Mouse (Mus musculus) hindbrain, postnatal 0 days (tissue): ENCODE data around the gene Cmtm7. TPM values are rescaled to one million over a fixed set of nuclear protein-coding genes. Genes with fewer than 3 reads are reported as not detected.

ENCODE experiments used
- ATAC-seq: fragments of 200-750 bp; cut with Nextera tagmentation; 2 replicates; pipeline ENCODE4 v1.8.0; 2017; ENCODE audit warnings: mild to moderate bottlenecking, moderate TSS enrichment, moderate library complexity
- DNase-seq: peaks from one replicate; pipeline ENCODE4 v3.0.0-alpha.2; 2015; ENCODE audit warnings: low spot score
- H3K27ac ChIP-seq: fragments of 300-500 bp; sonication (generic); 2 replicates; pipeline ENCODE4 v1.5.1; 2014; ENCODE audit warnings: mild to moderate bottlenecking
- H3K27me3 ChIP-seq: fragments of 300-500 bp; sonication (generic); 2 replicates; pipeline ENCODE4 v1.6.1; 2014; ENCODE audit warnings: low read length, mixed read lengths; ENCODE audit not compliant: insufficient read depth
- H3K36me3 ChIP-seq: fragments of 300-500 bp; sonication (generic); 2 replicates; pipeline ENCODE4 v1.6.1; 2014; ENCODE audit warnings: low read length, mixed read lengths; ENCODE audit not compliant: insufficient read depth
- H3K4me1 ChIP-seq: fragments of 300-500 bp; sonication (generic); 2 replicates; pipeline ENCODE4 v1.6.1; 2014; ENCODE audit warnings: antibody characterized with exemption, low read length, mixed read lengths; ENCODE audit not compliant: insufficient read depth
- H3K4me2 ChIP-seq: fragments of 300-500 bp; sonication (generic); 2 replicates; pipeline ENCODE4 v1.6.1; 2014; ENCODE audit warnings: low read depth, mild to moderate bottlenecking, low read length, moderate library complexity, mixed read lengths
- H3K4me3 ChIP-seq: fragments of 300-500 bp; sonication (generic); 2 replicates; pipeline ENCODE4 v1.5.1; 2014; ENCODE audit warnings: low read length
- H3K9ac ChIP-seq: fragments of 300-500 bp; sonication (generic); replicated peaks from 2 replicates; pipeline ENCODE4 v1.6.1; 2014; ENCODE audit warnings: mild to moderate bottlenecking, low read length, moderate library complexity, mixed read lengths
- H3K9me3 ChIP-seq: fragments of 300-500 bp; sonication (generic); 2 replicates; pipeline ENCODE4 v1.6.1; 2016; ENCODE audit warnings: low read length, mixed read lengths
- CTCF ChIP-seq: IDR thresholded peaks from 2 replicates; pipeline ENCODE4 v1.5.1; 2016; ENCODE audit warnings: antibody characterized with exemption, control low read depth, low read depth
- WGBS: fragments of 180-500 bp; shearing (Covaris S2); extraction: QIAGEN DNeasy Blood & Tissue Kit; methylation state at CpG from one replicate; pipeline ENCODE4 v1.1.7; 2014; 5-methylcytosine and 5-hydroxymethylcytosine counted together
- polyA plus RNA-seq: library from polyadenylated mRNA; unstranded; fragments of >200 nt; fragmentation: Nextera tagmentation; extraction: Ambion mirVana; gene quantifications from 2 replicates; pipeline ENCODE4 v1.2.1, GENCODE M21; 2015
- total RNA-seq: library from RNA; depleted of rRNA; stranded (reverse); fragments of >200 nt; gene quantifications from 2 replicates; pipeline ENCODE4 v1.2.3, GENCODE M21; 2014

Gene Cmtm7
- total and polyA plus RNA-seq, 2 experiments from 2014 or later: 11.8 to 21.1 TPM

DNA sequence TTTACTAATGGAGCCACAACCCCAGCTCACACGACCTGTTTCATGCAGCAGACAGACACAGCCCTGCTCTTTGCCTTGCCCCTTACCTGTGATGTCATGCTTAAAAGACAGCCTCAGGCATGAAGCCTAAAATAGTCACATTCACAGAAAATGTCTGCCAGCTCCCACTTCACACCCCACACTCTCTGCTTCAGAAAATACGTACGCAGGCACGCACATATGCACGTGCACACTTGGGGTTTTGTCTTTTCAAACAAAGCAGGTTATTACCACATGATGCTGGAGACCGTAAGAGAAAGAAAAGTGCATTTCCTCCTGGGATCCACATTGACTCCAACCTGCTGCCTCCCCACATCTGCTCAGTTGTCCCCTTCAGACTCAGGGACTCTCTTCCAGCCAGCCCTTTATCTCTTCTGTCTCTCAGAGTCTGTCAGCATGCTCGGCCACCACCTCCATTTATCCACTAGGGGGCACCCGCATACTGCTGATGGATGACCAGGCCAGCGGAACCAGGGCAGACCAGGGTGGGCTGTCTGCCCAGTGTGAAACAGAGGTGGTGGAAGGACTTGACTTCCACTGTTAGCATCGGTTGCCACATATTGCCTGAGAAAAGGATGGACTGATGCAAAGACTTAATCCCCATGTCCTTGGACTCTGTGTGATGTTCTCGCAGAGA lies 15.8 kb upstream of the Cmtm7 start:
- Histone ChIP-seq H3K36me3 (no peaks in the 10 kb centered on the region), H3K4me3 (no peak overlapping the region), H3K27ac (no peak overlapping the region), H3K27me3 (no peaks in the 10 kb centered on the region), H3K4me2 (no peak overlapping the region), H3K4me1 (no peaks in the 10 kb centered on the region), H3K9ac (no peak overlapping the region), H3K9me3 (no peaks in the 10 kb centered on the region)
- DNase-seq (peak; percentile 94), ATAC-seq (peak; percentile 88)
- 52% methylated on average over 11 of the region's 11 CpGs for WGBS
- peak; percentile 99 for TF ChIP-seq CTCF

DNA sequence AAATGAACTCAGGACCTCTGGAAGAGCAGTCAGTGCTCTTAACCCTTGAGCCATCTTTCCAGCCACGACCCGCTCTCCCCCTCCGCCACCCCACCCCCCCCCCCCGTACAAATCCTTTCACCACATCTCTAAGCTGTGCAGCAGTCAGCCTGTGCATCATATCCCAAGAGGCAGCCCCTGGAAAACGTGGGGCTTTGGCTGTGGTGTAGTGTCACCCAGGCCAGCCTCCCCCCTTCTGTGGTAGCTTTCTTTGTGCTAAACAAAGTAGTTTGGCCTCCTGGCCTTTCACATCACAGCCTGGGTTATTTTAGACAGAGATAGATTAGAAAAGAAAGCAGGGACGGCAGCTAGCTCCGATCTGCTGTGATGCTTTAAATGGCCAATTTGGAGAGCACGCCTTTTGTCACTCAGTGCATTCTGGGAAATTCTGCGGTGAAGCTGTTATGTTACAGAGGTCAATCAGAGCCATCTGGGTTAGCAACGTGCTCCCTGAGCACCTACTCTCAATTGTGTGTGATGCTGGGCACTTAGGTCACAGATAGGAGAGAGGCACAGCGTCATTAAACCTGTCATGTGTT lies 14.9 kb upstream of the Cmtm7 start:
- no peak for TF ChIP-seq CTCF
- H3K36me3 ChIP-seq: no peaks in the 10 kb centered on the region
- H3K27me3 ChIP-seq: no peaks in the 10 kb centered on the region
- DNase-seq: no peak
- H3K9me3 ChIP-seq: no peaks in the 10 kb centered on the region
- H3K27ac ChIP-seq: no peak overlapping the region
- no peak overlapping the region for H3K9ac ChIP-seq
- 33% methylated on average over 11 of the region's 11 CpGs for WGBS
- ATAC-seq: no peak
- H3K4me2 ChIP-seq: no peak overlapping the region
- no peak overlapping the region for H3K4me3 ChIP-seq
- no peaks in the 10 kb centered on the region for H3K4me1 ChIP-seq

DNA sequence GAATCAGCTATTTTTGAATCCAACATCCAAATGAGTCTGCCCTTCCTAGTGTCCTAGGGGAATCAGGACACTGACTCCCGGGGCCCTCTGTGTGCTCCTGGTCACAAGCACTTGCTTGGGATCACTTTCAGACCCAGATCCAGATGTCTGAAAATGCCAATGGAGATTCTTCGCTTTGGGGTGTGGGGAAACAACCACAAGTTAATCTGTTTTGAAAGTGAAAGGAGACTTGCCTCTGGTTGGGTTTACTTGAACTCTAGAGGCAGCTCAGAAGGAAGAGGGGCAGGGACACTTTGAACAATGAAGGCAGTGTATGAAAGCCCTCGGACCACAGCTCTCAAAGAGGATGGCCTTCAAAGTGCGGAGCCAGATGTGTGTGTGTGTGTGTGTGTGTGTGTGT lies 12.8 kb upstream of the Cmtm7 start:
- DNase-seq: no peak
- ATAC-seq: no peak
- no peak for TF ChIP-seq CTCF

DNA sequence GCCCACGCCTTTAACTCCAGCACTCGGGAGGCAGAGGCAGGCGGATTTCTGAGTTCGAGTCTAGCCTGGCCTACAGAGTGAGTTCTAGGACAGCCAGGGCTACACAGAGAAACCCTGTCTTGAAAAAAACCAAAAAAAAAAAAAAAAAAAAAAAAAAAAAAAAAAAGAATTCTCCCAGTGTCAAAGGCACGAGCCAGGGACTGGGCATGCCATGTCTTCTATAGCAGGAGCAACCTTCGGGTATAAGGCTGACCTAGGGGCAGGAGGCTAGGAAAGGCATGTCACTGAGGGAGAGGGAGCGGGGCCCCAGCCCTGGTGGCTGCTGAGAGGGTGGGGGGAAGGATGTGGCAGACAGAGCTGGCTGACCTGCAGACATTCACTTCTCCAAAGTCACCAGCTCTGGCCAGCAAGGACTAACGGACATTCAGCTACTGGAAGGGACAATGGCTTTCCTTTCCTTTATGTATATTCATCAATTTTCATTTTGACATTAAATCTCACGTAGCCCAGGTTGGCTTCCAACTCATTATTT lies 12.2 kb upstream of the Cmtm7 start:
- DNase-seq: no peak
- TF ChIP-seq CTCF: no peak
- no peak for ATAC-seq
- no peak overlapping the region for H3K4me3 ChIP-seq
- WGBS: 86% methylated on average over 9 of the region's 9 CpGs
- no peaks in the 10 kb centered on the region for H3K4me1 ChIP-seq
- H3K27me3 ChIP-seq: no peaks in the 10 kb centered on the region
- H3K4me2 ChIP-seq: no peak overlapping the region
- no peaks in the 10 kb centered on the region for H3K36me3 ChIP-seq
- no peaks in the 10 kb centered on the region for H3K9me3 ChIP-seq
- H3K9ac ChIP-seq: no peak overlapping the region
- H3K27ac ChIP-seq: no peak overlapping the region

More for the DNA sequence above, 12.8 kb upstream of the Cmtm7 start:
- Histone ChIP-seq H3K9me3 (no peaks in the 10 kb centered on the region), H3K4me3 (no peak overlapping the region), H3K9ac (no peak overlapping the region), H3K36me3 (no peaks in the 10 kb centered on the region), H3K27me3 (no peaks in the 10 kb centered on the region), H3K27ac (no peak overlapping the region), H3K4me1 (no peaks in the 10 kb centered on the region), H3K4me2 (no peak overlapping the region)
- WGBS: 79% methylated on average over 4 of the region's 4 CpGs

DNA sequence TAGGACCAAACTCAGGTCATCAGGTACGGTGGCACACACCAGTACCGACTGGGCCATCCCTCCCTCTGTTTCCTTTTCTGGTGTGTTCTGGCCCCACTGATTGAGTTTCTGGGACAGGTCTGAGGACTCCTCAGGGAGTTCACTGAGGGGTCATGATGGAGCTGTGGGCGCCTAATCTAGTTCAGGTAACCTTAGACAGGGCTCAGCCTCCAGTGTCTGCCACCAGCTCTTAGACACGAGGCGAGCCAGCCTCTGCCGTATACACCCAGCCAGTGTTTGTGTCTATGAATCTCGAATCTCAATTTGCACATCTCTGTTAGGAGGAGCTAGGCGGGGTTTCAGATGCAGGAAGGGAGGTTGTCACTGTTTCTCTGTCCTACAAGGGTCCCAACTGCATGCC lies 8.3 kb upstream of the Cmtm7 start:
- Histone ChIP-seq H3K4me1 (no peaks in the 10 kb centered on the region), H3K27ac (no peak overlapping the region), H3K27me3 (no peaks in the 10 kb centered on the region), H3K9me3 (no peaks in the 10 kb centered on the region), H3K36me3 (no peaks in the 10 kb centered on the region), H3K4me2 (no peak overlapping the region), H3K4me3 (no peak overlapping the region), H3K9ac (no peak overlapping the region)
- no peak for TF ChIP-seq CTCF
- DNase-seq: no peak
- 84% methylated on average over 8 of the region's 8 CpGs for WGBS
- ATAC-seq: no peak

DNA sequence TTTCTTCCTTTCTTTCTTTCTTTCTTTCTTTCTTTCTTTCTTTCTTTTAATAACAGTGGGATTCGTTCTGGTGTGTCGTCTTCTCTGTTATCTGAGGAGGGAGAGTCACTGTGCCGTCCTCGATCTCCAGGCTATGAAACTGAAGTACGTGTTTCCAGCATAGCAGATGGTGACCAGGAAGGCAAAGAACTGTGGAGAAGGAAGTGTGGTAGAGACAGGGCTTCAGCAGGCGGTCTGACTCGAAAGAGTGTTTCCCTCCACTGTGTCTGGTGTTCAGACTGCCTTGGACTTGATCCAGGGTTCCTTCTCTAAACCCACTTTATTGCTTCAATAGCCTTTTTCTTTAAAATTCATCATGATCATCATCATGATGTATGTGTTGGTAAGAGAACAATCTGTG lies 7.9 kb upstream of the Cmtm7 start:
- Histone ChIP-seq H3K9ac (no peak overlapping the region), H3K9me3 (no peaks in the 10 kb centered on the region), H3K36me3 (no peaks in the 10 kb centered on the region), H3K4me3 (no peak overlapping the region), H3K27ac (no peak overlapping the region), H3K4me1 (no peaks in the 10 kb centered on the region), H3K27me3 (no peaks in the 10 kb centered on the region), H3K4me2 (no peak overlapping the region)
- TF ChIP-seq CTCF: no peak
- 68% methylated on average over 7 of the region's 7 CpGs for WGBS
- ATAC-seq: no peak
- no peak for DNase-seq

DNA sequence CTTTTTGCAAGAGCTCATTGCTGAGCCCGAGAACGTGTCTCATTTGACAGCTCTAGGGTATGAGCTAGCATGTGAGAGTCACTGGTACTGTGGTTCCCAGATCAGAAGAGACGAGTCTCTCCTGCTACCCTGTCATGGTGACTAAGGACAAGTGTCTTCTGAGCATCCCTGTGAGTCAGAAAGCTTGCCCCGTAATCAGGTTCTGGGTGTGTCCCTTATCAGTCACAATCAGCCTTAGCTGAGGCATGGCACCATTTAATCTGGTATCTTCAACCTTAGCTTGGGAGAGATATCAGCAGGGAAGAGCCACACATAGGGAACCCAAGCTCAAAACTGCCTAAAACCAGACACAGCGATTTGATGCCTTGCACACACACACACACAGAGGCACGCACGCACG lies 7.0 kb upstream of the Cmtm7 start:
- Histone ChIP-seq H3K9ac (no peak overlapping the region), H3K4me1 (no peaks in the 10 kb centered on the region), H3K4me3 (no peak overlapping the region), H3K27ac (no peak overlapping the region), H3K27me3 (no peaks in the 10 kb centered on the region; the same call in 1 of the 2 replicates), H3K9me3 (no peaks in the 10 kb centered on the region), H3K4me2 (no peak overlapping the region), H3K36me3 (no peaks in the 10 kb centered on the region)
- DNase-seq (no peak), ATAC-seq (no peak)
- no peak for TF ChIP-seq CTCF
- 92% methylated on average over 8 of the region's 8 CpGs for WGBS
